Mouse (Mus musculus): ENCODE data around the gene Slc35f3. TPM values are rescaled to one million over a fixed set of nuclear protein-coding genes. Genes with fewer than 3 reads are reported as not detected.
A peak's percentile ranks its signal among the peaks of the same experiment; 100 is the strongest.

The Slc35f3 gene
- total and polyA plus RNA-seq, 2 experiments from 2014 or later = 6.1 to 6.5 TPM

DNA sequence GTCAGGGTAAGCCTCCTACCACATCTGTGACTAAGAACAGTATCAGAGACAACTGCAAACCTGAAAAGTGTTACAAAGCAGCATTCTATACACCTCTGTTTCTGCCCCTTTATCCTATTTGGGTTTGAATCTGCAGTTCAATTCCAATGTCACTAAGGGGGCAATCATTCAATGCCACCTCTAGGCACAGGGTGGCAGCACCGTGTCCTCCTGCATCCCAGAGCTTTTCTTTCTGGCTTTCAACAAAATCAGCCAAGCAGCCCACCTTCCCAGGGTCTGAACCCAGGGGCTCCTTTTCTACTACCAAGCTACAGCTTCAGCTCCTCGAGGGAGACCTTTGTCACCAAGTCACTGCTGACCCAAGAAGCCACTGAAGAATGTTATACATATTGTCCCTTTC is 140.6 kb downstream of the Slc35f3 start:
- peak; percentile 18 for DNase-seq (ENCODE audit: low spot score)
- H3K36me3 ChIP-seq (ENCODE audit: insufficient read depth, low read length) = peaks cover 42% of the 10 kb centered on the region; the same call in 1 of the 2 replicates
- no peak overlapping the region for H3K4me2 ChIP-seq (ENCODE audit: low read depth, low read length)
- H3K4me1 ChIP-seq (ENCODE audit: insufficient read depth, low read length) = no peaks in the 10 kb centered on the region
- H3K27ac ChIP-seq = no peak overlapping the region
- no peaks in the 10 kb centered on the region for H3K9me3 ChIP-seq (ENCODE audit: low read length)
- no peak overlapping the region for H3K4me3 ChIP-seq (ENCODE audit: low read length)
- no peak overlapping the region for H3K9ac ChIP-seq (replicated peaks; ENCODE audit: low read length)
- no peak for ATAC-seq
- WGBS = 40% methylated on average over 2 of the region's 2 CpGs
- H3K27me3 ChIP-seq (ENCODE audit: insufficient read depth, low read length) = no peaks in the 10 kb centered on the region
- TF ChIP-seq CTCF (IDR thresholded peaks at IDR 0.05; ENCODE audit: low read depth) = peak; percentile 56

Other genes starting within 250 kb of the Slc35f3 start
- 20.9 and 27.5 TPM in 2 replicates for gene Coa6, start 124.0 kb downstream of the Slc35f3 start, total RNA-seq (2014; rRNA removed)
- 48.9 and 57.2 TPM in 2 replicates for gene Coa6, start 124.0 kb downstream of the Slc35f3 start, polyA plus RNA-seq (2015; fragmentation: Nextera tagmentation; extraction: Ambion mirVana)
- gene Tarbp1, start 176.5 kb downstream of the Slc35f3 start, total RNA-seq (2014; rRNA removed) = 5.0 and 7.6 TPM in 2 replicates
- 1.2 TPM in 2 replicates for gene Tarbp1, start 176.5 kb downstream of the Slc35f3 start, polyA plus RNA-seq (2015; fragmentation: Nextera tagmentation; extraction: Ambion mirVana)